Mouse (Mus musculus): ENCODE measurements around the gene Fxyd6. TPM values are rescaled to one million over a fixed set of nuclear protein-coding genes. Genes with fewer than 3 reads are reported as not detected.
A peak's percentile ranks its signal among the peaks of the same experiment; 100 is the strongest.

Fxyd6 gene
- total RNA-seq, 2 experiments from 2014 or later = 36.6 to 44.5 TPM

DNA sequence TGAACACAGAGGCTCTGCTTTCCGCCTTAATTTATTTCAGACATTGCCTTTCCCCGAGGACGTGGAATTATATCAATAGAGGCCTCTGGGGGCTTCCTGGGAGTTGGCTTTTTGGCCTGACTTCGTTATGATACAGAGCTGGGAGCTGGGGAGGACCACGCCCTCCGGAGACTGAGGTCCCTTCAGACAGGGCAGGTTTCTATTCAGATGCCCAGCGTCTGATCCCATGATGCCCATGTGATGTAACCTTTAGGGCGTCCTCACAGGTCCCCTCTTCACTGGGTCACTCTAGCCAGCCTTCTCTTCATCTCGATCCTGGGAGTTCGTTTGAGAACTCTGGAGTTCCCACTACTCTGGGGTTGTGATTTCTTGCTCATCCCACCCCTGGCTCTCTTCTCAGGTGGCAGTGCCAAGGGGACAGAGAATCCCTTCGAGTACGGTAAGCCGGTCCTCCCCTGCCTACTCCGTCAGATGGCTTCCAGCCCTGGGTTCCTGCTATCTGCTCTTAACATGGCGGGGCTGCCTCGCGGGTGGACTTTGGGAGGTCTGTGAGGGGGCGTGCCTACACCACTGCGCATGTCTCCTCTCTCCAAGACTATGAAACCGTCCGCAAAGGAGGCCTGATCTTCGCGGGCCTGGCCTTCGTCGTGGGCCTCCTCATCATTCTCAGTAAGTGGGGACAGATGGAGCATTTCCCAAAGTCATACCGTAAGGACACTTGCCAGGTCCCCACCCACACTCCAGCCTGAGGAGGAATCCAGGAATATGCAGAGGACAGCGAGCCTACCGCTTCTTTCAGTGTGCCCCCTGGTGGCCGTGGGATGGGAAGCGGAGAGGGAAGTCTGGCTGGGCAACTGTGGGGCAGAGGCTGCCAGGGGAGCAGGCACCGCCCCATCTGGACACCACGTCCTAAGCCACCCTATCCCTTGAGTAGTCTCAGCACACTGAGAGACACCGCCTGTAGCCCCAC, 38.0 kb downstream of the Fxyd6 start:
- peak; percentile 88 for DNase-seq

DNA sequence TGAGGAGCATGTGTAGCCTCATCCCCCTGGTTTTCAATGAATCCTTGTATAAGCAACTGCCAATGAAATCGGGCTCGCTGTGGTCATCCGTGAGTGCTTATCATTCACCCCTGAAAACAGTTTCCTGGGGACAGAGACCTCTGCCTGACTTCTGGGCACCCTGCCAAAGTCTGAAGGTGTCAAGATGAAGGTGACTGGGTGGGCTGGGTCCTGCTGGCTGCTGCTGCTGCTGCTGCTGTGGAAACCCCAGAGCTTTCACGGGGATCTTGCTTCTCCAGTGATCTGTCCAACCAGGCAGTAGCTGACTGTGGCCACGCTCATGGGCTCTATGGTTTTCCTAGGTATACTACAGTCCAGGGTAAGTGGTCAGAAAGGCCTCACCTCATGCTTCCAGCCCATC, 40.2 kb downstream of the Fxyd6 start:
- intact Hi-C loops (cut with DNase I; ENCODE audit: low total_unique reads) = loop anchor here (5.0 to 10.0 kb wide), 2 partner anchors 185 to 332 kb away; no protein-coding TSS in a partner anchor
- DNase-seq = no peak

More for the DNA sequence above, 38.0 kb downstream of the Fxyd6 start:
- intact Hi-C loops (cut with DNase I; ENCODE audit: low total_unique reads) = no loop called here

GRCm38 (mm10) chr9:45410614-45411013, 40.6 kb downstream of the Fxyd6 start:
- intact Hi-C loops (cut with DNase I; ENCODE audit: low total_unique reads) = loop anchor here (5.0 to 10.0 kb wide), 2 partner anchors 186 to 332 kb away; no protein-coding TSS in a partner anchor
- DNase-seq = no peak

GRCm38 (mm10) chr9:45411111-45411510, 41.1 kb downstream of the Fxyd6 start:
- intact Hi-C loops (cut with DNase I; ENCODE audit: low total_unique reads) = loop anchor here (5.0 to 10.0 kb wide), 2 partner anchors 186 to 331 kb away; no protein-coding TSS in a partner anchor
- no peak for DNase-seq

- intact Hi-C loops (cut with DNase I; ENCODE audit: low total_unique reads) = loop anchor here (5.0 to 10.0 kb wide), 2 partner anchors 187 to 330 kb away; no protein-coding TSS in a partner anchor
- no peak for DNase-seq
These were observed 41.8 kb downstream of the Fxyd6 start for GRCm38 (mm10) chr9:45411803-45412202.

GRCm38 (mm10) chr9:45412287-45412686, 42.3 kb downstream of the Fxyd6 start:
- peak; percentile 87 for DNase-seq
- intact Hi-C loops (cut with DNase I; ENCODE audit: low total_unique reads) = loop anchor here (5.0 to 10.0 kb wide), 2 partner anchors 187 to 330 kb away; no protein-coding TSS in a partner anchor

- DNase-seq = no peak
- intact Hi-C loops (cut with DNase I; ENCODE audit: low total_unique reads) = loop anchor here (5.0 to 10.0 kb wide), 2 partner anchors 188 to 329 kb away; no protein-coding TSS in a partner anchor
These were observed 42.9 kb downstream of the Fxyd6 start for GRCm38 (mm10) chr9:45412700-45413477.

- no peak for DNase-seq
- intact Hi-C loops (cut with DNase I; ENCODE audit: low total_unique reads) = loop anchor here (5.0 to 10.0 kb wide), 2 partner anchors 189 to 329 kb away; no protein-coding TSS in a partner anchor
These were observed 43.6 kb downstream of the Fxyd6 start for GRCm38 (mm10) chr9:45413478-45414140.

DNA sequence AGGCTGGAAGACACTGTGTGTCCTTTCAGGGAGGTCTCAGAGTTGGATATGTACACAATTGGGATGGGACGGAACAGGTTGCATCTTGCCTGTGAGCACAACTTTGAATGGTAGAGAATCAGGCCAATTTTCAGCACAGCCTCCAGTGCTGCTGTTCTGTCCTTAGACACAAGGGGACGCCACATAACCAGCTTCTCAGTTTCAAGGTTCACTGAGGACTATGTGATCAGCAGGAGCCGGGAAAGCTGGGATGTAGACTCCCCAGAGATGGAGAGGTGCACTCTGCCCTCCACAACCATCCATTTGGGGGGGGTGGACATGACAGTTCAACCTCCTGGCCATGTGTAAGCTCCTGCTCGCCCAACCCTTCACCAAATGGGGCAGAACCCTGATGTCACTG, 45.9 kb downstream of the Fxyd6 start:
- intact Hi-C loops (cut with DNase I; ENCODE audit: low total_unique reads) = loop anchor here (10.0 kb wide), 1 partner anchor 191 kb away; no protein-coding TSS in a partner anchor
- peak; percentile 37 for DNase-seq

- peak; percentile 28 for DNase-seq
These were observed 47.3 kb downstream of the Fxyd6 start for GRCm38 (mm10) chr9:45417245-45417644.

DNA sequence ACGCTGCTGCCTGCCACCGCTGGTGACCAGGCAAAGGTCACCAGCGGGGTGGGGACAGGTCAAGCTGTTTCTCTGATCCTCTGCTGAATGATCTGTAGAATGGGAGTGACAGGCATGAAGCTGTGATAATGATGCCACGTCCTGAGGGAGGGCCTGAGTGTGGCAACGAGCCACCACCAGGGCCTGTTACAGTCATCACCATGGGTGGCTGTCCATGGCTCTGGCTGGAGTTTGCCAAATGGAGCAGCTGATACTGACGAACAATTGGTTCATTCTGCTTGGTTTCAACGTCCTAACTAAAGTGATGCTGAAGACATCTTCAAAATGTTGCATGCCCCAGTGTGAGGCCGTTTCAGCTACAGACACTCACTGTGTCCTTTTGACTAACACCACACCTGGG, 48.3 kb downstream of the Fxyd6 start:
- intact Hi-C loops (cut with DNase I; ENCODE audit: low total_unique reads) = loop anchor here (10.0 kb wide), 1 partner anchor 193 kb away; no protein-coding TSS in a partner anchor
- DNase-seq = no peak

More at GRCm38 (mm10) chr9:45417245-45417644, 47.3 kb downstream of the Fxyd6 start:
- intact Hi-C loops (cut with DNase I; ENCODE audit: low total_unique reads) = loop anchor here (10.0 kb wide), 1 partner anchor 192 kb away; no protein-coding TSS in a partner anchor

DNA sequence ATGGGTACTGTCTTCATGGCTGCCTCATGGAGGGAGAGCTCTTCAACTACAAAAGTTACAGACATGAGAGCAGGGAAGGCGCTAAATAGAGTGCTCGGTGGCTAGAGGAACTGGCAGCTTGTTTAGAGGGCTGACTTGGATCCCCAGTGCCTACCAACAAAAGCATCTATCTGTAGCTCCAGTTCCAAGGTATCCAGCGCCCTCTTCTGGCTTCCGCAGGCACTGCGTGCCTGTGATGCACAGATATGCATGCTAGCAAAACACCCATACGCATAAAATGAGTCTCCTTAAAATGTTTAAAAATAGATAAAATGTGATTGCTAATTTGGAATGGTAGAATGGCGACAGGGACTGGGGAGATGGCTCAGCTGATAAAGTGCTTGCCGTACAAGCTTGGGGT, 51.2 kb downstream of the Fxyd6 start:
- DNase-seq = no peak
- intact Hi-C loops (cut with DNase I; ENCODE audit: low total_unique reads) = no loop called here

DNA sequence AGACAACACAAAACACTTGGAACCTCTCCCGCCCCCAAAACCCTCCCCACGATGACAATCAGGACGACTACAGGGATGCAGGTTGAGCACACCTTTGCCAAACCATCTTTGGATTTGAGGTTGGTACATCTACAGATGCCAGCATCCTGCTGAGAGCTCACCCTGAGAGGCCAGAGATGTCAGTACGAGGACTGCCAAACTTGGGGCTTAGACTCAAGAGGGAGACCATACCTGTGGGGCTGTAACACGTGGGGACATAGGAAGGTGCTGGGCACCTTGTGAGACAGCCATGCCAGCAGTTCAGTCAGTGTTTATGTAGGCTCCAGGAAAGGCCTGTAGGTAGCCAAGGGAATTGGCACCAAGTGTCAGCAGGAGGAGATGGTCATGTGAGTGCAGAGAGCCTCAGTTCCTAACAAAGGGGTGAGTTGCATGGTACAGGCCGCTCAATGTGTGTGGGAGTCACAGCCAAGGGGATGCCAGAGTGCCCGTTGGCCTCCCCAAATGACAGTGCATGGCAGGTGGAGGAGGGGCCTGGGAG, 52.8 kb downstream of the Fxyd6 start:
- intact Hi-C loops (cut with DNase I; ENCODE audit: low total_unique reads) = no loop called here

GRCm38 (mm10) chr9:45426456-45426855, 56.5 kb downstream of the Fxyd6 start, which contains the start of gene Dscaml1:
Dscaml1 (plus strand) TSS chr9:45426628.
- intact Hi-C loops (cut with DNase I; ENCODE audit: low total_unique reads) = no loop called here

More for the DNA sequence above, 52.8 kb downstream of the Fxyd6 start:
- no peak for DNase-seq

DNA sequence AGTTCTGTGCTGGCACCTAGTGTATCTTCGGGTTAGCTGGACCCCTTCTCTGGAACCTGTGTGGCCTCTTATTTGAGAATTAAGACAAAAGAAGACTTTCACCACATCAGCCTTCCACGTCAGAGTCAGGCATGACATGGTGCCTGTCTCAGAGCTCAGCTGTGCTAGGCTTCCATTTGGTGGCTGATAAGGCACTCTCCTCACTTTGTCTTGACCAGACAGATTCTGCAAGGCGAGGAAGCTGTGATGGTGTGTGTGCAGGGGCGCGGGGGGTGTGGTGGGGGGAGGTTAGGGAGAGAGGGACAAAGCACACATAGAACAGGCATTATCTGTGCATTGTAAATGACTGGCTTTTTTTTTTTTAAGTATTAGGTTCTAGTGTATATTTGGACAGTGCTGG, 59.4 kb downstream of the Fxyd6 start:
- DNase-seq = no peak
- intact Hi-C loops (cut with DNase I; ENCODE audit: low total_unique reads) = no loop called here

More at GRCm38 (mm10) chr9:45426456-45426855, 56.5 kb downstream of the Fxyd6 start, which contains the start of gene Dscaml1:
- DNase-seq = no peak

- DNase-seq = no peak
- intact Hi-C loops (cut with DNase I; ENCODE audit: low total_unique reads) = no loop called here
These were observed 60.1 kb downstream of the Fxyd6 start for GRCm38 (mm10) chr9:45429951-45430697.

GRCm38 (mm10) chr9:45430698-45430959, 60.6 kb downstream of the Fxyd6 start:
- no peak for DNase-seq
- intact Hi-C loops (cut with DNase I; ENCODE audit: low total_unique reads) = no loop called here

DNA sequence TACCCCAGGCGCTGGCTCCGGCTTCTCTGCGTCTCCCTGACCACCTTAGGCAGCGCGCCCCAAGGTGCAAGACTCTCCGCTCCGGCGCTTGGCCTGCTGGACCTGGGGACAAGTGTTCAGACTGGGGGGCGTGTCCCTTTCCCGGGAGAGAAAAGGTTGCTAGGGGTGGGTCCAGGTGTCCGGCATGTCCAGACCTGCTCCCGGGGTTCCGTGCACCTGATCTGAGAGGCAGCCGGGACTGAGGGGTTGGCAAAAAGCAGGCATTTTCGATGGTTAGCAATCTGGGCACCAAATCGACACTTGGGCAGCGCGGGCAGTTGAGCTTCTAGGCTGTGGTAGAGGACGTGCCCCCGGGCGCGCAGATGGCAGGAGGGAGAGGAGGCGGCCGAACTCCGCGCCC, 61.2 kb downstream of the Fxyd6 start:
- intact Hi-C loops (cut with DNase I; ENCODE audit: low total_unique reads) = no loop called here
- DNase-seq = no peak

All from gastrocnemius, postnatal 14 days (tissue).